ENCODE assay signal across 10 mouse cellular contexts in the genomic region with DNA sequence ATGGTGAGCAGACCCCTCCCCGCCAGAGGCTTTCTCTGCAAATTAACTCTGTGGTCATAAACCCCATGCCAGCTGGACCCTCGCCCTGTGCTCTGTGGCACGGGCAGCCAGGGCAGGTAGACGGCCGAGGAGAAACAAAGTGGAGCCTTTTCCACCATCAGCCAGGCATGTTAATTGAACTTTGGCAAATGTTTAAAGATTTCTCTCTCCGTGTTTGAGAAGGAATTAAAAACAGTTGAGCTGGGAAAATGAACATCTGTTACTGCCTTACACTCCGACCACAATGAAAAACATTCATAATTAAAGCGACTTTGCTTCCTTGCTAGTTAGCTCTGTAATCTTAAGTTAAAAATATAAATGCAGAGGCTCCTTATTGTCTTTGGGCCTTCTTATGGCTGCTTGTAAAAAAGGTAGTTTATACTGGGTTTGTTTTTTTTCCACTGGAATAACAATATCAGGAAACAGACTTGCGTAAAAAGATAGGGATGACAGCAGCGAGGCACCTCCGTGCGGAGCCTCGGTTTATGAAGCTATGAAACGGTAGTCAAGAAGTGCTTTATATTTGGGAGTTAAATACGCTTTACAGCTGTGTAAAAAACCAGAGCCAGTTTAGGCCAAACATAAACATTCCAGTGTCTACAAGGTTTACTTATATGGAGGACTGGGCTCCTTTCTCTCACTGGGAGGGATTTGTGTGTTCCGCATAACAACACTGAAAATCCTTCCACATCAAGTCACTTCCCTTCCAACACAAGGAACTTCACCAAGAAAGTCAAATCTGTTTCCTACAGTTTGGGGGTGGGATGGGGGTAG.
A peak's percentile ranks its signal among the peaks of the same experiment; 100 is the strongest.
DNase-seq lines count a peak whose midpoint lies in the region; ATAC-seq and TF ChIP-seq lines count a peak whose summit lies in the region.
"Had no signal": no experiment of that assay in that cellular context is flagged by ENCODE, and none has a peak within 500 bp of the region (broad histone marks: within the 10 kb centered on the region; RNA-seq: fewer than 3 reads in every experiment).

No protein-coding gene starts in this region.

- ATAC-seq in heart, postnatal 0 days (ENCODE audit: insufficient read depth, low read depth): no peak
- ATAC-seq in lung, postnatal 0 days: no peak
- peak; percentile 55 for ATAC-seq in forebrain, embryonic 16.5 days
- ATAC-seq in stomach, embryonic 14.5 days (ENCODE audit: insufficient number of reproducible peaks, insufficient read depth, low FRiP score, low read depth): no peak

- TF ChIP-seq CTCF in heart, postnatal 0 days (IDR thresholded peaks at IDR 0.05; ENCODE audit: low read depth): no peak
- TF ChIP-seq CTCF in lung, postnatal 0 days (IDR thresholded peaks at IDR 0.05): no peak
- TF ChIP-seq CTCF in lung, adult 2 months (IDR thresholded peaks at IDR 0.05; ENCODE audit: insufficient read depth, low read length): no peak

- TF ChIP-seq EP300 in heart, postnatal 0 days (IDR thresholded peaks at IDR 0.05; ENCODE audit: low read depth): no peak
- peak; percentile 94 for TF ChIP-seq EP300 in lung, postnatal 0 days (IDR thresholded peaks at IDR 0.05)

- no peaks in the 10 kb centered on the region for H3K9me3 ChIP-seq in heart, postnatal 0 days (replicated peaks; ENCODE audit: control insufficient read depth, low read length)
- no peaks in the 10 kb centered on the region for H3K9me3 ChIP-seq in lung, postnatal 0 days (ENCODE audit: low read length)
- no peaks in the 10 kb centered on the region for H3K9me3 ChIP-seq in forebrain, embryonic 16.5 days (ENCODE audit: control insufficient read depth, low read length)
- no peaks in the 10 kb centered on the region for H3K9me3 ChIP-seq in stomach, embryonic 14.5 days (ENCODE audit: control insufficient read depth, low read depth, low read length)

- 67% methylated on average over 16 of the region's 16 CpGs for WGBS in heart, postnatal 0 days
- WGBS in lung, postnatal 0 days: 49% methylated on average over 16 of the region's 16 CpGs
- 53% methylated on average over 16 of the region's 16 CpGs for WGBS in lung, adult 2 months
- 32% methylated on average over 16 of the region's 16 CpGs for WGBS in forebrain, embryonic 16.5 days
- WGBS in stomach, embryonic 14.5 days: 29% methylated on average over 16 of the region's 16 CpGs

- peak; percentile 35 for DNase-seq in heart, postnatal 0 days (ENCODE audit: low spot score)
- DNase-seq in heart, adult 11 months: no peak
- peak; percentile 50 for DNase-seq in lung, postnatal 0 days (ENCODE audit: low spot score)
- DNase-seq in lung, adult 2 months: no peak
- DNase-seq in urinary bladder, postnatal 14 days (ENCODE audit: low spot score): no peak
- DNase-seq in B cell, adult 2 months: no peak
- DNase-seq: adrenal gland, adult 8-10 months; thymus, postnatal 36 days had no signal

- H3K4me1 ChIP-seq in heart, postnatal 0 days (ENCODE audit: control insufficient read depth, insufficient read depth): peaks cover 20% of the 10 kb centered on the region
- 0 out of 2 replicates have a peak, but pooled peaks cover 7% of the 10 kb centered on the region for H3K4me1 ChIP-seq in lung, postnatal 0 days (ENCODE audit: insufficient read depth, low read depth, low read length)
- H3K4me1 ChIP-seq in lung, adult 2 months (ENCODE audit: control insufficient read depth, insufficient read depth, low read length): peaks cover 12% of the 10 kb centered on the region
- peaks cover 31% of the 10 kb centered on the region for H3K4me1 ChIP-seq in forebrain, embryonic 16.5 days (replicated peaks; ENCODE audit: control insufficient read depth, insufficient read depth, low read length)
- peaks cover 21% of the 10 kb centered on the region for H3K4me1 ChIP-seq in stomach, embryonic 14.5 days (ENCODE audit: control insufficient read depth, insufficient read depth, low read length)

- no peak for TF ChIP-seq POLR2A in lung, adult 2 months (IDR thresholded peaks at IDR 0.05; ENCODE audit: borderline replicate concordance, extremely low read depth, low read depth, low read length)

- H3K36me3 ChIP-seq in heart, postnatal 0 days (replicated peaks; ENCODE audit: control insufficient read depth, insufficient read depth, low read length): no peaks in the 10 kb centered on the region
- H3K36me3 ChIP-seq in lung, postnatal 0 days (ENCODE audit: insufficient read depth, low read length): no peaks in the 10 kb centered on the region
- H3K36me3 ChIP-seq in forebrain, embryonic 16.5 days (ENCODE audit: control insufficient read depth, insufficient read depth): no peaks in the 10 kb centered on the region
- H3K36me3 ChIP-seq in stomach, embryonic 14.5 days (ENCODE audit: control insufficient read depth, insufficient read depth, low read length): no peaks in the 10 kb centered on the region

- peak overlapping the region; percentile 72; the same call in 1 of the 2 replicates for H3K27ac ChIP-seq in heart, postnatal 0 days (ENCODE audit: low read depth)
- H3K27ac ChIP-seq in lung, postnatal 0 days (ENCODE audit: low read length): peak overlapping the region; percentile 55
- peak overlapping the region; percentile 51 for H3K27ac ChIP-seq in forebrain, embryonic 16.5 days (ENCODE audit: low read length)
- peak overlapping the region; percentile 34; the same call in 1 of the 2 replicates for H3K27ac ChIP-seq in stomach, embryonic 14.5 days (ENCODE audit: low read length)

- H3K4me2 ChIP-seq in heart, postnatal 0 days (ENCODE audit: low read depth, low read length): no peak overlapping the region
- no peak overlapping the region for H3K4me2 ChIP-seq in lung, postnatal 0 days (replicated peaks; ENCODE audit: low read depth, low read length)
- H3K4me2 ChIP-seq in forebrain, embryonic 16.5 days (ENCODE audit: low read length): peak overlapping the region; percentile 40
- H3K4me2 ChIP-seq in stomach, embryonic 14.5 days (replicated peaks; ENCODE audit: low read depth, low read length): 0 out of 2 replicates have a peak overlapping the region, but pooled peaks have one; percentile 19

- H3K9ac ChIP-seq in heart, postnatal 0 days (replicated peaks; ENCODE audit: low read depth, low read length): no peak overlapping the region
- H3K9ac ChIP-seq in lung, postnatal 0 days (replicated peaks; ENCODE audit: low read depth): no peak overlapping the region
- no peak overlapping the region for H3K9ac ChIP-seq in forebrain, embryonic 16.5 days (replicated peaks; ENCODE audit: low read depth, low read length)
- H3K9ac ChIP-seq in stomach, embryonic 14.5 days (replicated peaks; ENCODE audit: low read depth, low read length): no peak overlapping the region

- H3K4me3 ChIP-seq in heart, postnatal 0 days (ENCODE audit: low read depth, low read length): no peak overlapping the region
- no peak overlapping the region for H3K4me3 ChIP-seq in lung, postnatal 0 days (ENCODE audit: low read depth, low read length)
- no peak overlapping the region for H3K4me3 ChIP-seq in lung, adult 2 months (replicated peaks; ENCODE audit: extremely low read depth, low read depth, low read length)
- 0 out of 2 replicates have a peak overlapping the region, but pooled peaks have one; percentile 3 for H3K4me3 ChIP-seq in forebrain, embryonic 16.5 days (replicated peaks; ENCODE audit: low read length)
- no peak overlapping the region for H3K4me3 ChIP-seq in stomach, embryonic 14.5 days (ENCODE audit: low read depth, low read length)

- no peaks in the 10 kb centered on the region for H3K27me3 ChIP-seq in heart, postnatal 0 days (ENCODE audit: control insufficient read depth, insufficient read depth, low read length)
- no peaks in the 10 kb centered on the region for H3K27me3 ChIP-seq in lung, postnatal 0 days (replicated peaks; ENCODE audit: insufficient read depth, low read length)
- H3K27me3 ChIP-seq in forebrain, embryonic 16.5 days (replicated peaks; ENCODE audit: control insufficient read depth, insufficient read depth, low read length): no peaks in the 10 kb centered on the region
- H3K27me3 ChIP-seq in stomach, embryonic 14.5 days (ENCODE audit: control insufficient read depth, insufficient read depth, low read length): no peaks in the 10 kb centered on the region

Comparison
In these comparisons a context has a peak if more than half of its experiments do, and no peak if none do; other contexts are left out.
1. DNase-seq: peak in heart, postnatal 0 days (single experiment) and lung, postnatal 0 days (single experiment); none in heart, adult 11 months (single experiment), lung, adult 2 months (single experiment), urinary bladder, postnatal 14 days (single experiment) and B cell, adult 2 months (0 of 2).
2. H3K4me2 ChIP-seq: peak in forebrain, embryonic 16.5 days (single experiment) and stomach, embryonic 14.5 days (single experiment); none in heart, postnatal 0 days (single experiment) and lung, postnatal 0 days (single experiment).
3. Peak in every context shown above with its lines, with median percentiles within 50 percentile points of each other: H3K27ac ChIP-seq.